Mouse (Mus musculus) bone marrow, adult 2 months (tissue): ENCODE measurements around the gene Car4.

Experiments
- CTCF ChIP-seq: fragments of 200-500 bp; IDR thresholded peaks from 2 replicates; pipeline ENCODE4 v1.5.1; 2011; ENCODE audit warnings: low read length, control low read depth; ENCODE audit not compliant: control insufficient read depth, insufficient read depth
- POLR2A ChIP-seq: fragments of 200-500 bp; IDR thresholded peaks from 2 replicates; pipeline ENCODE4 v1.6.1; 2011; ENCODE audit warnings: low read depth, mild to moderate bottlenecking, control low read depth, low read length, borderline replicate concordance; ENCODE audit not compliant: control insufficient read depth

DNA sequence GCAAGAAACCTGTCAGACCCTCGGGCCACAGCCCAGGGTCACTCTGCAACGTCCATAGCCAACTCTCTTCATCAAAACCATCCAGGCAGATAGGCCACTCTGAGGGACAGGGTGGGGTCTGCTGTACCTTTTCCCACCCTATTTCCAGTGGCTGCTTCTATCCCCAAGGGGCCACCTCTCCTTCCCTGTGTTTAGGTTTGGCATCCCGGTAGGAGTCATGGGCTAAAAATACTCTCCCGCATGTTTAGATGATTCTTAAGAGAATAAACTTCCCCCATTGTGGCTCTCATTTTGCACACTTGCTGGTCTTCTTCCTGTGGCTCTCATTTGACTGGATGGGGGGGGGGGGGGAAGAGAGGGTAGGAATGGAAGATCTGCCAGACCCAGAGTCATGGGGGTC, 10.7 kb downstream of the Car4 start:
- TF ChIP-seq CTCF (no peak), POLR2A (no peak)
